Mouse (Mus musculus) E14TG2a.4 (cell line): Measurements from ENCODE around the gene Mon2.
"Not testable (repeated sequence)": the region's sequence is repeated elsewhere in the genome, so short reads cannot be mapped to it uniquely, and the experiment has no call there.

ENCODE experiments used
- H3K27me3 ChIP-seq: 2 replicates; pipeline ENCODE4 v1.6.1; 2014; ENCODE audit warnings: low read length, control low read depth; ENCODE audit not compliant: insufficient read depth
- H3K36me3 ChIP-seq: 2 replicates; pipeline ENCODE4 v1.6.1; 2014; ENCODE audit warnings: low read length, control low read depth; ENCODE audit not compliant: insufficient read depth
- H3K4me1 ChIP-seq: replicated peaks from 2 replicates; pipeline ENCODE4 v1.6.1; 2014; ENCODE audit warnings: low read depth, low read length, control low read depth
- H3K4me3 ChIP-seq: replicated peaks from 2 replicates; pipeline ENCODE4 v1.5.1; 2014; ENCODE audit warnings: mild to moderate bottlenecking, low read length
- H3K9me3 ChIP-seq: 2 replicates; pipeline ENCODE4 v1.6.1; 2014; ENCODE audit warnings: low read length, control low read depth
- CTCF ChIP-seq: conservative IDR thresholded peaks from 2 replicates; pipeline ENCODE4 v1.5.1; 2014; ENCODE audit warnings: low read length
- NANOG ChIP-seq: IDR thresholded peaks from 2 replicates; pipeline ENCODE4 v1.6.1; 2014; ENCODE audit warnings: borderline replicate concordance, low read length, mixed read lengths
- POU5F1 ChIP-seq: IDR thresholded peaks from 2 replicates; pipeline ENCODE4 v1.6.1; 2014; ENCODE audit warnings: low read length, borderline replicate concordance

The Mon2 gene

DNA sequence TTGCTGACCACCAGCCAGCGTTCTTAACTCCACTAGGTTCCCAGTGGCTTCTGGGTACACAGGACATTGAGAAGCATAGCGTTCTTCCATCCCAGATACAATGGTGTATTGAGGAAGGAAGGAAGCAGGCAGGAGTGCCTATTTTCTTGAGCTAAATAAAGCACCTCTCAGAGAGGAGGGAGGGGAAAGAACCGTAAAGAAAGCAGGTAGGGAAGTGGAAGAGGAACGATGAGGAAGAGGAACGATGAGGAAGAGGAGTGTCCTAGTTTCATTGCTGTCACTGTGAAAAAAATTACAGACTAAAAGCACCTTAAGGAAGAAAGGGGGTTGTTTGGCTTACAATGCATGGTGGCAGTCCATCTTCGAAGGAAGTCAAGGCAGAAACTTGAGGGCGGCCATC, 106.1 kb downstream of the Mon2 start:
- no peaks in the 10 kb centered on the region for H3K36me3 ChIP-seq
- peaks cover 8% of the 10 kb centered on the region; the same call in 1 of the 2 replicates for H3K9me3 ChIP-seq
- TF ChIP-seq NANOG (no peak), POU5F1 (no peak), CTCF (no peak)
- H3K4me1 ChIP-seq: no peaks in the 10 kb centered on the region
- H3K4me3 ChIP-seq: no peak overlapping the region
- H3K27me3 ChIP-seq: peaks cover 2% of the 10 kb centered on the region; the same call in 1 of the 2 replicates

DNA sequence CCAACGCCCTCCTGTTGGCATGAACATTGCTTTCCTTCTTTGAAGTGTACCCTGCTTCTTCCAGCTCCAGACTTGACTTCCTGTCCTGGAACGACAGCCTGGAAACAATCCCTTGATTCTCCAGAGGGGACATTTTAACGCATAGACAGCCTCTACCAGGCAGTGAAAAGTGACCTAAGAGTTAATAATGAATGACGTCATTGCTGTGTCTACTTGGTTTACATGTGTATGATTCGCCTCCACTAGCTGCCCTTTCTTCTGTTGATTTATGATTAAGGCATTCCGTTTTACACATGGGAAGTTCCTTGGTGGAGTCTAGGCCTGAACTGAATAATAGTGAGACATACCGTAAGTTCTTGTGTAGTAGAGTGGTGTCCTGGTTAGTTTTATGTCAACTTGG, 109.9 kb downstream of the Mon2 start:
- peaks cover 13% of the 10 kb centered on the region; the same call in 1 of the 2 replicates for H3K9me3 ChIP-seq
- peaks cover 29% of the 10 kb centered on the region for H3K4me1 ChIP-seq
- H3K4me3 ChIP-seq: no peak overlapping the region
- no peaks in the 10 kb centered on the region for H3K36me3 ChIP-seq
- peaks cover 25% of the 10 kb centered on the region for H3K27me3 ChIP-seq
- TF ChIP-seq NANOG: no peak
- TF ChIP-seq CTCF: no peak
- no peak for TF ChIP-seq POU5F1

DNA sequence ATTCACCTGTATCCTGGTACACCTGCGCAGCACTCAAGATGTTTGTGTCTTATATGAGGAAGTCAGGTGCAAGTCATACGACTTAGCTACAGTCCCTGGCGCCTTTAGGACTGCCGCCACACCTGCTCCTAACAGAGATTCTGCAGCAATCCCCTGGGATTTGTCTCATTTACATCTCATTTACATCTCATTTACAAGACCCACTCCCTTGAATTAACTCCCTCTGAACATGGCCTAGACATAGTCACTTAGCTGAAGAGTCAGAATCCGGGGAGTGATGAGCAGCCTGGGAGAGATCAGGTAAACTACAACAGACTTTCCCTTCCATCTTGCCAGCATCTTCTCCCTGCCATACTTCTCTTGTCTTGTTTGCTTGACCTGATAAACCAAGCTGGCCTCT, 110.7 kb downstream of the Mon2 start:
- Histone ChIP-seq H3K9me3 (peaks cover 13% of the 10 kb centered on the region; the same call in 1 of the 2 replicates), H3K4me1 (peaks cover 37% of the 10 kb centered on the region), H3K27me3 (peaks cover 32% of the 10 kb centered on the region)
- H3K4me3 ChIP-seq, H3K36me3 ChIP-seq: not testable (repeated sequence)

DNA sequence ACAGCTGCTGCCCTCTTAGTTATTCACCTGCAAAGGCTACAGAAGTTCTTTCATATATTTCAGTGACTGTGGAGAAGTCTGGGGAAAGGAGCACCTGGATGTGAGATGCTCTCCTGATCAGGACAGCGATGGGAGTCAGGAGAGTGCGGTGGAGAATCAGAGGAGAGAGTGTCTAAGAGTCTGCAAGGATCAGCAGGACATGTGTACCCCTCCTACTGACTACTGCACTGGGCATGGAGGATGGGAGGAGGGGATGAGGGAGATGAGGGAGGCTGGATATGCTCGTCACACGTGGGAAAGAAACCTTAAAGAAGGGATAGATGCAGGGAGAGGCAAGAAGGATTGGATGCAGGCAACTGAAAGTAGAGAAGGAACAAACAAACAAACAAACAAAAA, 112.1 kb downstream of the Mon2 start:
- TF ChIP-seq NANOG (no peak), POU5F1 (no peak), CTCF (no peak)
- peaks cover 46% of the 10 kb centered on the region for H3K4me1 ChIP-seq
- peaks cover 34% of the 10 kb centered on the region for H3K27me3 ChIP-seq
- peaks cover 13% of the 10 kb centered on the region; the same call in 1 of the 2 replicates for H3K9me3 ChIP-seq
- H3K4me3 ChIP-seq: peak overlapping the region; percentile 32; the same call in 1 of the 2 replicates
- no peaks in the 10 kb centered on the region for H3K36me3 ChIP-seq

DNA sequence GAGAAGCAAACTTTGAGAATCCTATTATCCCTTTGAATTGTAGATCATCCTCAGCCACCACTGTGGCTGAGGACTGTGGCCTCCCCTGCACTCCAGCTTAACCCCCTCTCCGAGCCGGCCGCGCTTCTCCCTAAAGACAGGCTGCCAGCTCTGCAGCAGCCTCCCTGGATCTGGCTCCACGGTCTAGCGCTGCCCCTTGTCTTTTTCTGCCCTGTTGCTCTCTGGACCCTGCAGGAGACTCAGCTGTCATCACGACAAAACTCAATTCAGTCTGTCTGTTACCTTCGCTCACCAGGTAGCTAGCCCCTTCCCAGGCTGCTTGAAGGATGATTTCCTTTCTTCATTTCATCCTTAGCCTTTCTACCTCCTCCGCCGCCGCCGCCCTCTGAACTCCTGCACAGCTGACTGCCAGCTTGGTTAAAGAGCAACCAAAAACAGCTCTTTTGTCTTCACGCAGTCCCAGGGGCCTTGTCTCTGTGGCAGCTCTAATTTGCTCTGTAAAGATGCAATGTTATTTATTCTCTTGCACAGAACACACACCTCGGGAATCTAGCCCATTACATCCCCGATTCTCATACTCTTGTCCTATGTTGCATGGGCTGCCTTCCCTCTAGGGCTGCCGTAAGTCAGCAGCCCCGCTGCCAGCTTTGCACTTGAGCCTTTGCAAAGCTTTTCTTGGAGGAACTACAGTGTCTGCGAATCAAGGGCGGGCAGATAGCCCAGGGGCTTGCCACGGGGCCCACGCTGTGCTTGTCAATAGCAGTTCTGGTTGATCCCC, 112.7 kb downstream of the Mon2 start:
- Histone ChIP-seq H3K4me1 (peaks cover 46% of the 10 kb centered on the region), H3K4me3 (peak overlapping the region; percentile 32), H3K27me3 (peaks cover 34% of the 10 kb centered on the region), H3K36me3 (no peaks in the 10 kb centered on the region), H3K9me3 (peaks cover 13% of the 10 kb centered on the region; the same call in 1 of the 2 replicates)
- TF ChIP-seq NANOG (no peak), POU5F1 (no peak), CTCF (no peak)

DNA sequence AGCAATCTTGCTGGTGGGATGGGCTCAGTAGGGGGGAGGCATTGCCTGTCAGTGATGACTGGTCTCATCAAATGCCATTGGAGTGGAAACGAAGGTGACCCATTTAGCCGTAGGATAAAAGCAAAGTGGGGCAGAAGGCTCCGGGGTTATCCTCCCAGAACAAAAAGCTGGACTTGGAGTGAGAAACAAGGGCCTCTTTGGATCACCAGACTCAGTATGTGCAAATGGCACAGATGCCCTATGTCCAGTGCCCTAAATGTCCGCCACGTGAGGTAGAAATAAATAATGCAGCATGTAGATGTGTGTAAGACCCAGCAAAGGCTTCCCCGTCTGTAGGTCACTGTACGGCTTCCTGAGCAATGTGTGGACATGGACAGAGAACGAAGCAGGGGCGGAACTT, 113.7 kb downstream of the Mon2 start:
- peaks cover 46% of the 10 kb centered on the region for H3K4me1 ChIP-seq
- H3K9me3 ChIP-seq: peaks cover 9% of the 10 kb centered on the region; the same call in 1 of the 2 replicates
- no peak for TF ChIP-seq CTCF
- no peak for TF ChIP-seq POU5F1
- TF ChIP-seq NANOG: no peak
- no peak overlapping the region for H3K4me3 ChIP-seq
- peaks cover 34% of the 10 kb centered on the region for H3K27me3 ChIP-seq
- H3K36me3 ChIP-seq: no peaks in the 10 kb centered on the region

DNA sequence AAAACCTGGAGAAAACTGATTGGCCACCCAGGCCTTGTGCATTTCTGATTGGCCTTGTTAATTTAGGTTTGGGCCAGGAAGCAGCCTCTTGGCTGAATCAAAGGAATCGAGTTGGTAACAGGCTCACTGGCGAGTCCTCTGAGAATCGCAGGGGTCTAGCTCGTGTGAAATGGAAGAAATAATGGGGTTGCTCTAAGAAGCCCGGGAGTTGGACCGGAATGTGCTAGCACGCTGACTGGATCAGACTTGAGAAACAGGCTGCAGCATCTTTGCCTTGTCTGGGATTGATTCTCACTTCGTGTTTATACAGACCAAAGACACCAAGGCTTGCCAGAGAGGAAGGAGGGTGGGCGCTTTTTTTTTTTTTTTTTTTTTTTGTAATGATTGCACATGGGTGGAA, 114.8 kb downstream of the Mon2 start:
- TF ChIP-seq CTCF: no peak
- no peak for TF ChIP-seq POU5F1
- TF ChIP-seq NANOG: no peak
- H3K4me1 ChIP-seq: peaks cover 46% of the 10 kb centered on the region

DNA sequence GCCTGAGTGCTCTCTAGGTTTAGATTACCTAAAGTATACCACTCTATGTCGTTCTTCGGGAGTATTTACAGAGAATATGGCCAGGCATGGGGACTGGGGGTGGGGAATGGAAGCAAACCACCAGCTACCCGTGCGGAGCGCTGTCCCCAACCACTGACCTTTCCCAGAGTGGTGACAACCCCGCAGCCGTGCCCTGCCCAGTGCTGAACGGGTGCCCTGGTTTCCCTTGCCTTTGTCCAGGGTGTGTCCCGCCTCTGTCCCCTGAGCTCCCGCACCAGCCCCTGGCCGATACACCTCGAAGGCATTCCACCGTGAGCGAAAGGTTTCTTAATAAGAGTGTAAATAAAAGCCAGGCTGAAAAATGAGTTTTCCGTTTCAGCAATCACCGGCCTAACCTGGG, 115.6 kb downstream of the Mon2 start:
- Histone ChIP-seq H3K4me1 (peaks cover 46% of the 10 kb centered on the region), H3K36me3 (no peaks in the 10 kb centered on the region), H3K27me3 (peaks cover 34% of the 10 kb centered on the region), H3K9me3 (peaks cover 5% of the 10 kb centered on the region; the same call in 1 of the 2 replicates), H3K4me3 (0 out of 2 replicates have a peak overlapping the region, but pooled peaks have one; percentile 23)
- no peak for TF ChIP-seq NANOG
- TF ChIP-seq POU5F1: no peak
- TF ChIP-seq CTCF: no peak

More for the DNA sequence above, 114.8 kb downstream of the Mon2 start:
- Histone ChIP-seq H3K36me3 (no peaks in the 10 kb centered on the region), H3K27me3 (peaks cover 34% of the 10 kb centered on the region), H3K4me3 (no peak overlapping the region), H3K9me3 (peaks cover 5% of the 10 kb centered on the region; the same call in 1 of the 2 replicates)

DNA sequence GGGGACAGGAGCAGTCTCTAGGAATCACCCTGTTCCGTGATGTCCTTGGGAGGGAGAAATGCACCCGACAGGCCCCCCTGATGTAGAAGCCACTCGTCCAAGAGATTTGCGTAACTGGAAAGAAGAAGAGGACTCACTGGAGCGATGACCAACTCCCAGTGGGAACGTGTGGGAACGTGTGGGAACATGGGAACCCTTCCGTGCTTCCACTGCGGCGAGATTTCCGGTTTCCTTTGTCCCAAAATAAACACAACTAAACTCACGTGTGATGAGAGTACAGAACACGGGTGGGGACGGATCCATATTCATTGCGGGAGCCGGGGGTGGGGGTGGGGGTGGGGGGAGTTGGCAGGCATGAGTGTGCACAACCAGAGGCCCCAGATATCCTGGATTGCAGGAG, 116.1 kb downstream of the Mon2 start:
- Histone ChIP-seq H3K9me3 (peaks cover 5% of the 10 kb centered on the region; the same call in 1 of the 2 replicates), H3K27me3 (peaks cover 34% of the 10 kb centered on the region), H3K4me1 (peaks cover 46% of the 10 kb centered on the region), H3K4me3 (no peak overlapping the region), H3K36me3 (no peaks in the 10 kb centered on the region)
- TF ChIP-seq POU5F1: no peak
- TF ChIP-seq CTCF: no peak
- TF ChIP-seq NANOG: no peak
